Mouse (Mus musculus) heart, embryonic 11.5 days (tissue): ENCODE results near the gene Psma7. TPM values are rescaled to one million over a fixed set of nuclear protein-coding genes. Genes with fewer than 3 reads are reported as not detected.

Experiments used
- ATAC-seq: fragments of 200-750 bp; cut with Nextera tagmentation; replicated peaks from 2 replicates; pipeline ENCODE4 v1.8.0; 2017; ENCODE audit warnings: moderate library complexity; ENCODE audit not compliant: insufficient number of reproducible peaks, low FRiP score, low TSS enrichment
- H3K27ac ChIP-seq: fragments of 300-500 bp; sonication (generic); 2 replicates; pipeline ENCODE4 v1.5.1; 2014; ENCODE audit warnings: mild to moderate bottlenecking, low read depth, low read length
- H3K27me3 ChIP-seq: fragments of 300-500 bp; sonication (generic); 2 replicates; pipeline ENCODE4 v1.6.1; 2014; ENCODE audit warnings: mild to moderate bottlenecking, low read length, mixed read lengths; ENCODE audit not compliant: control insufficient read depth, insufficient read depth
- H3K36me3 ChIP-seq: fragments of 300-500 bp; sonication (generic); 2 replicates; pipeline ENCODE4 v1.6.1; 2014; ENCODE audit warnings: mild to moderate bottlenecking, low read length, moderate library complexity, mixed read lengths; ENCODE audit not compliant: control insufficient read depth, insufficient read depth
- H3K4me1 ChIP-seq: fragments of 300-500 bp; sonication (generic); 2 replicates; pipeline ENCODE4 v1.6.1; 2014; ENCODE audit warnings: low read length; ENCODE audit not compliant: control insufficient read depth, insufficient read depth
- H3K4me2 ChIP-seq: fragments of 300-500 bp; sonication (generic); 2 replicates; pipeline ENCODE4 v1.6.1; 2014; ENCODE audit warnings: mild to moderate bottlenecking, moderate library complexity
- H3K4me3 ChIP-seq: fragments of 300-500 bp; sonication (generic); 2 replicates; pipeline ENCODE4 v1.5.1; 2014; ENCODE audit warnings: low read depth, low read length
- H3K9ac ChIP-seq: fragments of 300-500 bp; sonication (generic); 2 replicates; pipeline ENCODE4 v1.6.1; 2014; ENCODE audit warnings: mild to moderate bottlenecking, low read depth, low read length, moderate library complexity
- H3K9me3 ChIP-seq: fragments of 300-500 bp; sonication (generic); replicated peaks from 2 replicates; pipeline ENCODE4 v1.6.1; 2016; ENCODE audit warnings: low read length; ENCODE audit not compliant: control insufficient read depth
- WGBS: fragments of 180-500 bp; shearing (Covaris S2); extraction: QIAGEN DNeasy Blood & Tissue Kit; methylation state at CpG from one replicate; pipeline ENCODE4 v1.1.7; 2014; ENCODE audit not compliant: insufficient replicate concordance; 5-methylcytosine and 5-hydroxymethylcytosine counted together
- polyA plus RNA-seq: library from polyadenylated mRNA; unstranded; fragments of >200 nt; fragmentation: Nextera tagmentation; extraction: Ambion mirVana; gene quantifications from 2 replicates; pipeline ENCODE4 v1.2.1, GENCODE M21; 2014

Gene Psma7
- polyA plus RNA-seq, 1 experiment from 2014 or later = 495 TPM

DNA sequence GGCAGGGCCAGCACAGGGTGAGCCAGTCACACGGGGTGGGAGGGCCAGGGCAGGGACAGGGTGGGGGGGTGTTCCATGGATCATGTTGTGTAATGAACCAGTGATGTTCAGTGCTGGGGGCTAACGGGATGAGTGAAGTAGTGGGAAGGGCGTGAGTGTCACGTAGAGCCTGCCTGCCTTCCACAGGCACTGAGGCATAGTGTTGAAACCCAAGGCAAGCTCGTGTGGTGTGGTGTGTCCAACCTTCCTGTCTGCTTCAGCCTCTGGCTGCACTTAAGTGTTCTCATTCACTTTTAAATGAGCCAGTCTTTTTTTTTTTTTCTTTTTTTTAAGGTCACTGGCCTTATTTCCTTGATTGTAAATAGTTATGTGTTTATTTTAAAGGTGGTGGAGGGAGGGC is 7.5 kb downstream of the Psma7 start:
- Histone ChIP-seq H3K27ac (no peak overlapping the region), H3K27me3 (no peaks in the 10 kb centered on the region), H3K9ac (no peak overlapping the region), H3K4me1 (peaks cover 12% of the 10 kb centered on the region), H3K4me3 (no peak overlapping the region), H3K9me3 (no peaks in the 10 kb centered on the region), H3K36me3 (peaks cover 60% of the 10 kb centered on the region), H3K4me2 (no peak overlapping the region)
- ATAC-seq = no peak
- 59% methylated on average over 5 of the region's 5 CpGs for WGBS

- Histone ChIP-seq H3K4me3 (no peak overlapping the region), H3K27me3 (no peaks in the 10 kb centered on the region), H3K9ac (no peak overlapping the region), H3K36me3 (peaks cover 66% of the 10 kb centered on the region), H3K9me3 (no peaks in the 10 kb centered on the region), H3K4me1 (peaks cover 12% of the 10 kb centered on the region), H3K4me2 (no peak overlapping the region), H3K27ac (peak overlapping the region; percentile 22; the same call in 1 of the 2 replicates)
- 0 out of 2 replicates have a peak, but pooled peaks have one; percentile 31 for ATAC-seq
- WGBS = 64% methylated on average over 3 of the region's 3 CpGs
Observed at GRCm38 (mm10) chr2:180033956-180034355, 8.3 kb downstream of the Psma7 start.

DNA sequence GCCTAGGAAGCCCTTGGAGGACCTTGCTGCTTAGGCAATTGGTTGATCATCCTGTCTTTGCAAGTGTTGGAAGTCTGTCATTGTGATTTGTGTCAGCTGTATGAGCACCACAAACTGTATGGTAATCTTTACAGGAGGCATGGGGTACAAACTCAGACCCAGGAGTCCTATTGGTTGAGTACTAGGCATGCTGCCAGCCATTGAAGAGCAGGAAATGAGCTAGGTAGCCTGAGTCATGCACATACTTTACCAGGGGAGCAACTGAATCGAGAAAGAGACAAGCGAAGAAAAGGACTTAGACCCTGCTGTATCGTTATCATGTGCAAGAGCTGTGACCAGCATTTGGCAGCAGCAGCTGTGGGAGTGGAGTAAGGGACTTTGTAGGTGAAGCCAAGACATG is 9.3 kb downstream of the Psma7 start:
- Histone ChIP-seq H3K27me3 (no peaks in the 10 kb centered on the region), H3K9me3 (no peaks in the 10 kb centered on the region), H3K4me3 (no peak overlapping the region), H3K9ac (no peak overlapping the region), H3K4me1 (peaks cover 19% of the 10 kb centered on the region), H3K4me2 (no peak overlapping the region), H3K27ac (no peak overlapping the region), H3K36me3 (peaks cover 61% of the 10 kb centered on the region)
- ATAC-seq = no peak
- WGBS = 63% methylated on average over 3 of the region's 3 CpGs

GRCm38 (mm10) chr2:180031270-180031669 is 11.0 kb downstream of the Psma7 start:
- ATAC-seq = no peak
- H3K9me3 ChIP-seq = no peaks in the 10 kb centered on the region
- H3K36me3 ChIP-seq = peaks cover 44% of the 10 kb centered on the region
- no peak overlapping the region for H3K4me2 ChIP-seq
- peaks cover 36% of the 10 kb centered on the region for H3K4me1 ChIP-seq
- 91% methylated on average over 6 of the region's 6 CpGs for whole genome bisulfite sequencing
- H3K9ac ChIP-seq = no peak overlapping the region
- no peak overlapping the region for H3K4me3 ChIP-seq
- H3K27ac ChIP-seq = no peak overlapping the region
- no peaks in the 10 kb centered on the region for H3K27me3 ChIP-seq

DNA sequence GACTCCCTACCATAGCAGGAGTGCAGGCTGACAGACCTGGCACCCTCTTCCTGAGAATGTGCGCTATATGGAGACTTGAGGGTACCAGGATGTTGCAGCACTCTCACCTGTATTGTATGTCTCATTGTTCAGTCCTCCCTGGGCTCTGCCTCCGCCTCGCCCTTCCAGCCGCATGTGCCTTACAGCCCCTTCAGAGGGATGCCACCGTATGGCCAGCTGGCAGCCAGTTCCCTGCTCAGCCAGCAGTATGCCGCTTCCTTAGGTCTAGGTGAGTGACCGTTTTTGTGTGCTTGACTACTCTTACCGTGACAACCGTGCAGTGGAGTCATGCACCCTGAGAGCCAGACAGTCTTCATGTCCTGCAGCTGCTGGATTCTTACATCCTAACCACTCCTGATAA is 14.5 kb downstream of the Psma7 start:
- Histone ChIP-seq H3K4me3 (no peak overlapping the region), H3K9me3 (no peaks in the 10 kb centered on the region), H3K36me3 (peaks cover 26% of the 10 kb centered on the region), H3K27me3 (peaks cover 7% of the 10 kb centered on the region; the same call in 1 of the 2 replicates), H3K4me1 (peaks cover 30% of the 10 kb centered on the region), H3K9ac (no peak overlapping the region), H3K4me2 (peak overlapping the region; percentile 98), H3K27ac (no peak overlapping the region)
- ATAC-seq = no peak
- 75% methylated on average over 9 of the region's 9 CpGs for WGBS

DNA sequence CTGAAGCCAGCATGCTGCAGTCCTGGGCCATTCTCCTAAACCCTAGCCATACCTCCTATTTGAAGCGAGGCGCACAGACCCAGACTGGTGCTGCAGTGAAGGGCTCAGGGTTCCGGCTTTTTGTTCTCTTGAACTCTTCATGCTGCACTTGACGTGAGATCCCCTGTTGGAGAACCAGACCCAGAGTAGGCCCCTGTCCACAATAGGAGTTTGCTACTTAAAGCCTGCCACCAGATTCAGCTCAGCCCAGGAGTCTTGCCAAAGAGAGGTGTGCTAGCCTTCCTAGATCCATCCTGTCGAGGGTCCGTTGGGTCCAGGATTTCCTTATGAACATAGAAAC is 16.4 kb downstream of the Psma7 start:
- WGBS = 10% methylated on average over 6 of the region's 6 CpGs
- Histone ChIP-seq H3K4me1 (peaks cover 30% of the 10 kb centered on the region), H3K9me3 (no peaks in the 10 kb centered on the region), H3K27me3 (peaks cover 10% of the 10 kb centered on the region; the same call in 1 of the 2 replicates), H3K27ac (no peak overlapping the region), H3K36me3 (peaks cover 14% of the 10 kb centered on the region), H3K9ac (peak overlapping the region; percentile 92), H3K4me2 (peak overlapping the region; percentile 98), H3K4me3 (peak overlapping the region; percentile 95)
- no peak for ATAC-seq

- no peak; the same call in none of the 2 replicates for ATAC-seq
- H3K9me3 ChIP-seq = no peaks in the 10 kb centered on the region
- peak overlapping the region; percentile 98 for H3K4me2 ChIP-seq
Observed at GRCm38 (mm10) chr2:180025135-180025860, 16.9 kb downstream of the Psma7 start.

GRCm38 (mm10) chr2:180024401-180025098 is 17.7 kb downstream of the Psma7 start, which contains the start of gene Lsm14b:
Gene Lsm14b (plus strand): TSS chr2:180024987.
- Histone ChIP-seq H3K36me3 (peaks cover 10% of the 10 kb centered on the region), H3K4me1 (peaks cover 30% of the 10 kb centered on the region), H3K9me3 (no peaks in the 10 kb centered on the region), H3K27me3 (peaks cover 19% of the 10 kb centered on the region; the same call in 1 of the 2 replicates), H3K4me2 (peak within 1 kb of the TSS; percentile 98), H3K4me3 (peak within 1 kb of the TSS; percentile 95), H3K9ac (peak within 1 kb of the TSS; percentile 92), H3K27ac (peak within 1 kb of the TSS; percentile 92)
- ATAC-seq = peak; percentile 92
- WGBS = under 1% methylated on average over 62 of the region's 80 CpGs

More at GRCm38 (mm10) chr2:180025135-180025860, 16.9 kb downstream of the Psma7 start:
- Histone ChIP-seq H3K36me3 (peaks cover 14% of the 10 kb centered on the region), H3K4me1 (peaks cover 30% of the 10 kb centered on the region), H3K9ac (peak overlapping the region; percentile 92), H3K4me3 (peak overlapping the region; percentile 95), H3K27ac (peak overlapping the region; percentile 92), H3K27me3 (peaks cover 13% of the 10 kb centered on the region; the same call in 1 of the 2 replicates)
- under 1% methylated on average over 76 of the region's 84 CpGs for WGBS
